Mouse (Mus musculus) heart, embryonic 11.5 days (tissue): ENCODE measurements around the gene Ndufa12. TPM values are rescaled to one million over a fixed set of nuclear protein-coding genes. Genes with fewer than 3 reads are reported as not detected.

Experiments used
- ATAC-seq: fragments of 200-750 bp; cut with Nextera tagmentation; replicated peaks from 2 replicates; pipeline ENCODE4 v1.8.0; 2017; ENCODE audit warnings: moderate library complexity; ENCODE audit not compliant: insufficient number of reproducible peaks, low FRiP score, low TSS enrichment
- H3K27ac ChIP-seq: fragments of 300-500 bp; sonication (generic); 2 replicates; pipeline ENCODE4 v1.5.1; 2014; ENCODE audit warnings: mild to moderate bottlenecking, low read depth, low read length
- H3K27me3 ChIP-seq: fragments of 300-500 bp; sonication (generic); 2 replicates; pipeline ENCODE4 v1.6.1; 2014; ENCODE audit warnings: mild to moderate bottlenecking, low read length, mixed read lengths; ENCODE audit not compliant: control insufficient read depth, insufficient read depth
- H3K36me3 ChIP-seq: fragments of 300-500 bp; sonication (generic); 2 replicates; pipeline ENCODE4 v1.6.1; 2014; ENCODE audit warnings: mild to moderate bottlenecking, low read length, moderate library complexity, mixed read lengths; ENCODE audit not compliant: control insufficient read depth, insufficient read depth
- H3K4me1 ChIP-seq: fragments of 300-500 bp; sonication (generic); 2 replicates; pipeline ENCODE4 v1.6.1; 2014; ENCODE audit warnings: low read length; ENCODE audit not compliant: control insufficient read depth, insufficient read depth
- H3K4me2 ChIP-seq: fragments of 300-500 bp; sonication (generic); 2 replicates; pipeline ENCODE4 v1.6.1; 2014; ENCODE audit warnings: mild to moderate bottlenecking, moderate library complexity
- H3K4me3 ChIP-seq: fragments of 300-500 bp; sonication (generic); 2 replicates; pipeline ENCODE4 v1.5.1; 2014; ENCODE audit warnings: low read depth, low read length
- H3K9ac ChIP-seq: fragments of 300-500 bp; sonication (generic); 2 replicates; pipeline ENCODE4 v1.6.1; 2014; ENCODE audit warnings: mild to moderate bottlenecking, low read depth, low read length, moderate library complexity
- H3K9me3 ChIP-seq: fragments of 300-500 bp; sonication (generic); replicated peaks from 2 replicates; pipeline ENCODE4 v1.6.1; 2016; ENCODE audit warnings: low read length; ENCODE audit not compliant: control insufficient read depth
- WGBS: fragments of 180-500 bp; shearing (Covaris S2); extraction: QIAGEN DNeasy Blood & Tissue Kit; methylation state at CpG from one replicate; pipeline ENCODE4 v1.1.7; 2014; ENCODE audit not compliant: insufficient replicate concordance; 5-methylcytosine and 5-hydroxymethylcytosine counted together
- polyA plus RNA-seq: library from polyadenylated mRNA; unstranded; fragments of >200 nt; fragmentation: Nextera tagmentation; extraction: Ambion mirVana; gene quantifications from 2 replicates; pipeline ENCODE4 v1.2.1, GENCODE M21; 2014

The Ndufa12 gene
- polyA plus RNA-seq, 1 experiment from 2014 or later: 615 TPM

- no peaks in the 10 kb centered on the region for H3K9me3 ChIP-seq
- no peak overlapping the region for H3K9ac ChIP-seq
- H3K4me2 ChIP-seq: no peak overlapping the region
- 74% methylated on average over 17 of the region's 17 CpGs for WGBS
- no peak overlapping the region for H3K27ac ChIP-seq
- no peak for ATAC-seq
- no peaks in the 10 kb centered on the region for H3K4me1 ChIP-seq
- no peaks in the 10 kb centered on the region for H3K27me3 ChIP-seq
- no peak overlapping the region for H3K4me3 ChIP-seq
- no peaks in the 10 kb centered on the region for H3K36me3 ChIP-seq
Observed at GRCm38 (mm10) chr10:94265656-94266542, 67.4 kb downstream of the Ndufa12 start.

Other genes with a start within 250 kb of the Ndufa12 start
- gene Vezt, start 162.9 kb upstream of the Ndufa12 start, polyA plus RNA-seq: 25.3 and 26.9 TPM in 2 replicates
- 3.6 and 4.3 TPM in 2 replicates for gene Fgd6, start 162.7 kb upstream of the Ndufa12 start, polyA plus RNA-seq
- 8.1 and 8.7 TPM in 2 replicates for gene Nr2c1, start 50.7 kb upstream of the Ndufa12 start, polyA plus RNA-seq
- not detected in 2 replicates for gene Gm4792, start 100.0 kb downstream of the Ndufa12 start, polyA plus RNA-seq
- 10.9 TPM in 2 replicates for gene Tmcc3, start 113.2 kb downstream of the Ndufa12 start, polyA plus RNA-seq